Mouse (Mus musculus) liver, adult 2 months (tissue): ENCODE data around the gene Olfr547. TPM values are rescaled to one million over a fixed set of nuclear protein-coding genes. Genes with fewer than 3 reads are reported as not detected.
"Not testable (repeated sequence)": the region's sequence is repeated elsewhere in the genome, so short reads cannot be mapped to it uniquely, and the experiment has no call there.

Experiments used
- DNase-seq: peaks from one replicate; pipeline ENCODE4 v3.0.0-alpha.2; 2011; ENCODE audit warnings: low read depth, low spot score; ENCODE audit errors: extremely low read depth
- H3K27ac ChIP-seq: fragments of 200-500 bp; replicated peaks from 2 replicates; pipeline ENCODE4 v1.5.1; 2012; ENCODE audit warnings: low read depth, mild to moderate bottlenecking, control low read depth, inconsistent platforms, low read length; ENCODE audit not compliant: insufficient read depth
- H3K27me3 ChIP-seq: fragments of 200-500 bp; 2 replicates; pipeline ENCODE4 v1.6.1; 2012; ENCODE audit warnings: mild to moderate bottlenecking, moderate library complexity, low read length, inconsistent platforms; ENCODE audit not compliant: control insufficient read depth, insufficient read depth
- H3K36me3 ChIP-seq: fragments of 200-500 bp; 2 replicates; pipeline ENCODE4 v1.6.1; 2012; ENCODE audit warnings: low read length, inconsistent platforms; ENCODE audit not compliant: control insufficient read depth, insufficient read depth
- H3K4me1 ChIP-seq: fragments of 200-500 bp; 2 replicates; pipeline ENCODE4 v1.6.1; 2011; ENCODE audit warnings: low read length; ENCODE audit not compliant: control insufficient read depth, insufficient read depth
- H3K4me3 ChIP-seq: fragments of 200-500 bp; 2 replicates; pipeline ENCODE4 v1.5.1; 2011; ENCODE audit warnings: low read depth, mild to moderate bottlenecking, control low read depth, low read length, moderate library complexity; ENCODE audit not compliant: insufficient read depth
- H3K79me2 ChIP-seq: fragments of 200-500 bp; 2 replicates; pipeline ENCODE4 v1.6.1; 2012; ENCODE audit warnings: inconsistent platforms, mild to moderate bottlenecking, low read length, moderate library complexity; ENCODE audit not compliant: control insufficient read depth, insufficient read depth
- H3K9ac ChIP-seq: fragments of 200-500 bp; 2 replicates; pipeline ENCODE4 v1.6.1; 2012; ENCODE audit warnings: low read depth, mild to moderate bottlenecking, control low read depth, inconsistent platforms, low read length
- CTCF ChIP-seq: fragments of 200-500 bp; IDR thresholded peaks from 2 replicates; pipeline ENCODE4 v1.5.1; 2011; ENCODE audit warnings: low read depth, low read length, control low read depth
- POLR2A ChIP-seq: fragments of 200-500 bp; IDR thresholded peaks from 2 replicates; pipeline ENCODE4 v1.6.1; 2011; ENCODE audit warnings: low read length, control low read depth; ENCODE audit not compliant: insufficient read depth; ENCODE audit errors: extremely low read depth
- WGBS: fragments of 180-500 bp; shearing (Covaris S2); methylation state at CpG from one replicate; pipeline ENCODE4 v1.1.7; 2018; 5-methylcytosine and 5-hydroxymethylcytosine counted together
- polyA plus RNA-seq: library from polyadenylated mRNA; depleted of rRNA; stranded (reverse); fragments of >200 nt; gene quantifications from 2 replicates; pipeline ENCODE4 v1.2.3, GENCODE M21; 2012; rRNA removed
- total RNA-seq: library from RNA; depleted of rRNA; stranded (reverse); fragments of >200 nt; gene quantifications from 2 replicates; pipeline ENCODE4 v1.2.3, GENCODE M21; 2014; rRNA removed

Gene Olfr547
- total RNA-seq (not detected in 2 replicates), polyA plus RNA-seq (not detected in 2 replicates)

DNA sequence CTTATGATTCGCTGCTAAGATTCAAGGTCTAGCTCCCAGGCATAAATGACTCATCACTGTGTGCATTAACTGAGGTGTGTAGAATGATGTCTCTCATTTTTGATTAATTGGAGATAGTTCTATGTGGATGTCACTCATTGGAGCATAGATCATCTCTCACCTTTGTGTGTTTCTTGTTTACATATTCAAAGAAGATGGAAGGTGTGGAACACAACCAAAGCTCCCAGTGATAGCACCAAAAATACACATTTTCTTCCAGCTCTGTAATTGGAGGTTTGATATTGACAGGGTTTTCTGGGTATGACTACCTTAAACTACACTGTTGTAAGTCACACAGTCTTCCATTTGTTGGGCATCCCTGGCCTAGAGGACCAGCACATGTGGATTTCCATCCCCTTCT is at the start of gene Olfr547:
TSS of gene Olfr547 (plus strand) at position 301 of the 400 bp plus-strand sequence.
- 81% methylated on average over 1 of the region's 1 CpGs for WGBS
- H3K4me3 ChIP-seq = no peak within 1 kb of the TSS
- no peaks in the 10 kb centered on the region for H3K36me3 ChIP-seq
- H3K4me1 ChIP-seq = no peaks in the 10 kb centered on the region
- H3K79me2 ChIP-seq = no peaks in the 10 kb centered on the region
- no peak for DNase-seq
- H3K27ac ChIP-seq = no peak within 1 kb of the TSS
- H3K27me3 ChIP-seq = no peaks in the 10 kb centered on the region
- no peak for TF ChIP-seq POLR2A
- TF ChIP-seq CTCF = no peak
- no peak within 1 kb of the TSS for H3K9ac ChIP-seq

DNA sequence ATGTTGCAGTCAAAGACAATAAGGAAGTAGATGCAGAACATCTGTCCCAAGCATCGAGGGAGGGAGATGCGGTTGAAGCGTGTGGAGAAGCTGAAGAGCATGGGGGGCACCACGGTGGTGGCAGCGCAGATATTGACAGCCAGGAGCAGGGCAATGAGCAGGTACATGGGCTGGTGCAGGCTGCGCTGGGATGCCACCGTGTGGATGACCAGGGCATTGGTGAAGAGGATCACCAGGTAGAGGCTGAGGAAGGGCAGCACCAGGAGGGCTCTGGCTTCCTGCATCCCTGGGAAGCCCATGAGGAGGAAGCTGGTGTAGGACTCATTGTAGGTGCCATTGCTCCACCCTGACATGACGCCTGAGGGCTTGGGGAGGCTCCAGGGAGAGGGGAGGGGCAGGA is 49.8 kb upstream of the Olfr547 start:
- not testable (repeated sequence) for DNase-seq, H3K79me2 ChIP-seq, H3K36me3 ChIP-seq, H3K4me3 ChIP-seq, H3K4me1 ChIP-seq, H3K9ac ChIP-seq, H3K27ac ChIP-seq, H3K27me3 ChIP-seq
- WGBS = 58% methylated on average over 8 of the region's 8 CpGs

DNA sequence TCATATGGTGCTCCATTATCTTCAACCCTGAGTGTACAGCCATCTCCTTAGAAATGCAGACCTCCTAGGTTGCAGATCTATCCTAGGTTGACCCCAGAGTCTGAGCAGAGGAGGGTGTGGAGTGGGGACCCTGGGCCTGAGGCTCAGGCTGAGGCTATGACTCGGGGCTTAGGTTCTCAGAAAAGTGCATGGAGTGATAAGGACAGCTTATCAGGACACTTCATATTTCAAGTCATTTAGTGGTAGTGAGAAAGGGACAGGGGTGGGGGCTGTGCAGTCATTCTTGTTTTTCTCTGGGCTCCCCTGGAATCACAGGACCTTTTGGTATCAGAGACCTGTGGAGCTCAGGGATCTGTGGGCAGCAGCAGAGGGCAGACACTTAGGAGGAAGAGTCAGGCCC is 48.4 kb upstream of the Olfr547 start:
- no peak overlapping the region for H3K4me3 ChIP-seq
- no peak for TF ChIP-seq CTCF
- TF ChIP-seq POLR2A = no peak
- no peaks in the 10 kb centered on the region for H3K79me2 ChIP-seq
- WGBS = 70% methylated on average over 1 of the region's 1 CpGs
- no peak for DNase-seq
- H3K27me3 ChIP-seq = no peaks in the 10 kb centered on the region
- no peak overlapping the region for H3K27ac ChIP-seq
- no peaks in the 10 kb centered on the region for H3K4me1 ChIP-seq
- H3K9ac ChIP-seq = no peak overlapping the region
- H3K36me3 ChIP-seq = no peaks in the 10 kb centered on the region

DNA sequence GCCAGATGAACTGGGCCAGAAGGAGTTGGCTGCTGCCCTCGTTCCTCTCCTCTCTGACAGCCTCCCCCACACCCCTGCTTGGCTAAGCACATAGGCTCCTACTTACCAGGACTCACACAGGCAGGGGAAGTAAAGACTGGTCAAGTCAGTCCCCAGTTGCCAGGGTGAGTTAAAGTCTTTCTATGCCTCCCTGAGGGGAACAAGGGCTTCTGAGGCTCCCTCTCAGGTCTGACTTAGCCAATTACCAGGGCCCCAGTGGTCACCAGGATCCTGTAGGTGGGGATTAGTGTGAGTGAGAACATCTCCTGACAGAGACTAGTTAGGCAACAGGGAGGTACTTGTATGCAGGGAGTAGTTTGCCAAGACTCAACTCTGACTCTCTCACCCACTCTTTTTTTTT is 46.4 kb upstream of the Olfr547 start, which contains the start of gene Olfr544:
TSS of gene Olfr544 (minus strand) at position 153 of the 400 bp plus-strand sequence.
- Histone ChIP-seq H3K36me3 (no peaks in the 10 kb centered on the region), H3K9ac (no peak within 1 kb of the TSS), H3K4me3 (no peak within 1 kb of the TSS), H3K27ac (no peak within 1 kb of the TSS), H3K79me2 (no peaks in the 10 kb centered on the region), H3K27me3 (no peaks in the 10 kb centered on the region), H3K4me1 (no peaks in the 10 kb centered on the region)
- no peak for DNase-seq
- WGBS = 58% methylated on average over 1 of the region's 1 CpGs
- no peak for TF ChIP-seq CTCF
- no peak for TF ChIP-seq POLR2A

DNA sequence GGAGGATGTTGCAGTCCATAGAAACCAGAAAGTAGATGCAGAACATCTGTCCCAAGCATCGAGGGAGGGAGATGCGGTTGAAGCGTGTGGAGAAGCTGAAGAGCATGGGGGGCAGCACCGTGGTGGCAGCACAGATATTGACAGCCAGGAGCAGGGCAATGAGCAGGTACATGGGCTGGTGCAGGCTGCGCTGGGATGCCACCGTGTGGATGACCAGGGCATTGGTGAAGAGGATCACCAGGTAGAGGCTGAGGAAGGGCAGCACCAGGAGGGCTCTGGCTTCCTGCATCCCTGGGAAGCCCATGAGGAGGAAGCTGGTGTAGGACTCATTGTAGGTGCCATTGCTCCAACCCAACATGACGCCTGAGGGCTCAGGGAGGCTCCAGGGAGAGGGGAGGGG is 40.1 kb upstream of the Olfr547 start:
- 48% methylated on average over 7 of the region's 7 CpGs for WGBS
- not testable (repeated sequence) for H3K36me3 ChIP-seq, H3K27me3 ChIP-seq, H3K4me3 ChIP-seq, H3K27ac ChIP-seq, H3K9ac ChIP-seq, H3K79me2 ChIP-seq, H3K4me1 ChIP-seq, DNase-seq

DNA sequence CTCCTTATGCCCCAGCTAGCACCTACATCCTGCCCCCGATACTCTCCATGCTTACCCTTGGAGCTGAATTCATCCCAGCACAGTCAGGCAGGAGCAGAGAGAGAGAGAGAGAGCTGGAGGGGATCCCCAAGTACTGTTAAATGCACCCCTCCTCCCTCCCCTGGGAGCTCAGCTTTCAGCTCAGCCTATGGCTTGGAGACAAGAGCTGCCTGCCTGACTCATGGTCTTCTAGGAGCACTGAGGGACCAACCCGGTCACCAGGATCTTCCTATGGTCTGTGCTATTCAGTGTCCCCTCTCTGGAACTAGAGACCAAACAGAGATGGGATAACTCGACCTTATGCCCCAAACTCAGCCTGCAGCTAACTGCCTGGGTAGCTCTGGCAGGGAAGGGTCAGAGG is 35.1 kb upstream of the Olfr547 start, which contains the start of gene Olfr545:
TSS of gene Olfr545 (minus strand) at position 101 of the 400 bp plus-strand sequence.
- no peak for TF ChIP-seq CTCF
- no peak for TF ChIP-seq POLR2A
- H3K27me3 ChIP-seq = peaks cover 3% of the 10 kb centered on the region; the same call in 1 of the 2 replicates
- no peak within 1 kb of the TSS for H3K4me3 ChIP-seq
- H3K4me1 ChIP-seq = no peaks in the 10 kb centered on the region
- H3K36me3 ChIP-seq = no peaks in the 10 kb centered on the region
- no peaks in the 10 kb centered on the region for H3K79me2 ChIP-seq
- DNase-seq = no peak
- 60% methylated on average over 3 of the region's 3 CpGs for WGBS
- no peak within 1 kb of the TSS for H3K27ac ChIP-seq
- no peak within 1 kb of the TSS for H3K9ac ChIP-seq
